Mouse (Mus musculus) small intestine, adult 2 months (tissue): ENCODE results near the gene Spa17.

Source experiments
- CTCF ChIP-seq: fragments of 200-500 bp; IDR thresholded peaks from 2 replicates; pipeline ENCODE4 v1.5.1; 2012; ENCODE audit warnings: low read depth, mild to moderate bottlenecking, control low read depth, inconsistent platforms, low read length, moderate library complexity, mixed read lengths; ENCODE audit not compliant: insufficient replicate concordance, insufficient read length; ENCODE audit errors: extremely low read depth
- POLR2A ChIP-seq: fragments of 200-500 bp; IDR thresholded peaks from 2 replicates; pipeline ENCODE4 v1.6.1; 2012; ENCODE audit warnings: low read depth, mild to moderate bottlenecking, control low read depth, inconsistent platforms, low read length, moderate library complexity

DNA sequence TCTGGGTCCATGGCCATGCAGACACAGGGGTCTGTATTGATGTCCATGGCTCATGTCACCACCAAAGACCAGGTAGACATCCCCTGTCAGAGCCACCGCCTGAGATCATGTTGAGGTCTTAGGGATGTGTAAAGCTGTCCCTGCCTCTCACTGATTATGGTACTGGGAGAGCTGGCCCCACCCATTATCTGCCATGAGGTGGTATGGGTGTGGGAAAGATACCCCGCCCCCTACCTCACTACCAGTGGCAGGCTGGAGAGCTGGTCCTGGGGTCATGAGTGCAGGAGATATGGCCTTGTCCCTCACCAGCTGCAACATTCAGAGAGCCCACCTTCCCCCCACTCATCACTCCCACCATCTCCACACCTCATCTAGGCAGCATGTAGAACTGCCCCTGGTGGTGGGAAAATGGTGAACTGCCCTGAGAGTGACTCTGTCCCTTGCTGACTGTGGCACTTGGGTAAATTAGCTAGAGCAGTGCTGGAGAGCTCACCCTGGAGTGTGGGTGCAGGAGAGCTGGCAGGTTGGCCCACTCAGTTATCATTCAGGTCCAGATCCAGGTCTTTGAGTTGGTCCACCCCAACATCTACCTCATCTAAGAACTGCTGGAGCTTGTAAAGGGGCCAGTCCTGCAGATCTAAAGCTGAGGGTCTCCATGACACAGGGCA lies 12.8 kb downstream of the Spa17 start:
- TF ChIP-seq CTCF (no peak), POLR2A (no peak)
